Mouse (Mus musculus) liver, embryonic 14.5 days (tissue): ENCODE measurements around the gene Myrip. TPM values are rescaled to one million over a fixed set of nuclear protein-coding genes. Genes with fewer than 3 reads are reported as not detected.
A peak's percentile ranks its signal among the peaks of the same experiment; 100 is the strongest.

ENCODE experiments used
- ATAC-seq: fragments of 200-750 bp; cut with Nextera tagmentation; 2 replicates; pipeline ENCODE4 v1.8.0; 2017; ENCODE audit warnings: moderate number of reproducible peaks, mild to moderate bottlenecking, moderate library complexity; ENCODE audit not compliant: insufficient read depth
- DNase-seq, 3 experiments: peaks; one replicate each; pipeline ENCODE4 v3.0.0-alpha.2; 2012 to 2013; ENCODE audit warnings: low read depth in 3 of 3, low spot score in 3 of 3
- H3K27ac ChIP-seq: fragments of 300-500 bp; sonication (generic); 2 replicates; pipeline ENCODE4 v1.5.1; 2014; ENCODE audit warnings: moderate library complexity, mild to moderate bottlenecking, control low read depth, inconsistent platforms
- H3K27me3 ChIP-seq: fragments of 300-500 bp; sonication (generic); 2 replicates; pipeline ENCODE4 v1.6.1; 2014; ENCODE audit warnings: mild to moderate bottlenecking, low read length, moderate library complexity; ENCODE audit not compliant: control insufficient read depth, insufficient read depth
- H3K36me3 ChIP-seq: fragments of 300-500 bp; sonication (generic); replicated peaks from 2 replicates; pipeline ENCODE4 v1.6.1; 2014; ENCODE audit warnings: low read depth; ENCODE audit not compliant: control insufficient read depth, insufficient read depth
- H3K4me1 ChIP-seq, 2 experiments: fragments of 200-500 bp in 1 of 2; fragments of 300-500 bp in 1 of 2; sonication (generic) in 1 of 2; replicated peaks; 2 replicates each; pipeline ENCODE4 v1.6.1; 2012 to 2014; ENCODE audit warnings: antibody characterized with exemption in 1 of 2, inconsistent platforms in 1 of 2, low read length in 1 of 2; ENCODE audit not compliant: control insufficient read depth in 2 of 2, insufficient read depth in 2 of 2
- H3K4me2 ChIP-seq: fragments of 300-500 bp; sonication (generic); 2 replicates; pipeline ENCODE4 v1.6.1; 2014; ENCODE audit warnings: low read depth, mild to moderate bottlenecking, control low read depth, moderate library complexity
- H3K4me3 ChIP-seq, 2 experiments: fragments of 200-500 bp in 1 of 2; fragments of 300-500 bp in 1 of 2; sonication (generic) in 1 of 2; 2 replicates each; pipeline ENCODE4 v1.5.1; 2012 to 2014; ENCODE audit warnings: low read depth in 2 of 2, low read length in 2 of 2, mild to moderate bottlenecking in 2 of 2, control low read depth in 1 of 2, inconsistent platforms in 1 of 2, moderate library complexity in 1 of 2; ENCODE audit not compliant: insufficient read depth in 1 of 2
- H3K9ac ChIP-seq: fragments of 300-500 bp; sonication (generic); replicated peaks from 2 replicates; pipeline ENCODE4 v1.6.1; 2014; ENCODE audit warnings: mild to moderate bottlenecking, control low read depth, moderate library complexity
- H3K9me3 ChIP-seq: fragments of 300-500 bp; sonication (generic); 2 replicates; pipeline ENCODE4 v1.6.1; 2016; ENCODE audit warnings: low read length, mixed read lengths; ENCODE audit not compliant: control insufficient read depth
- CTCF ChIP-seq: IDR thresholded peaks from 2 replicates; pipeline ENCODE4 v1.5.1; 2016; ENCODE audit warnings: antibody characterized with exemption, low read depth, control low read depth
- EP300 ChIP-seq: IDR thresholded peaks from 2 replicates; pipeline ENCODE4 v1.6.1; 2016; ENCODE audit warnings: antibody characterized with exemption, low read depth
- WGBS: fragments of 180-500 bp; shearing (Covaris S2); extraction: QIAGEN DNeasy Blood & Tissue Kit; methylation state at CpG from one replicate; pipeline ENCODE4 v1.1.7; 2014; ENCODE audit not compliant: insufficient replicate concordance; 5-methylcytosine and 5-hydroxymethylcytosine counted together
- polyA plus RNA-seq, 2 experiments: library from polyadenylated mRNA; depleted of rRNA in 1 of 2; stranded (reverse) in 1 of 2; unstranded in 1 of 2; fragments of >200 nt; fragmentation: Nextera tagmentation in 1 of 2; extraction: Ambion mirVana in 1 of 2; gene quantifications; 2 replicates each; pipeline versions ENCODE4 v1.2.1 to v1.2.3; 2012 to 2014

Myrip gene
- polyA plus RNA-seq, 2 experiments, result 0.02 to 0.18 TPM

DNA sequence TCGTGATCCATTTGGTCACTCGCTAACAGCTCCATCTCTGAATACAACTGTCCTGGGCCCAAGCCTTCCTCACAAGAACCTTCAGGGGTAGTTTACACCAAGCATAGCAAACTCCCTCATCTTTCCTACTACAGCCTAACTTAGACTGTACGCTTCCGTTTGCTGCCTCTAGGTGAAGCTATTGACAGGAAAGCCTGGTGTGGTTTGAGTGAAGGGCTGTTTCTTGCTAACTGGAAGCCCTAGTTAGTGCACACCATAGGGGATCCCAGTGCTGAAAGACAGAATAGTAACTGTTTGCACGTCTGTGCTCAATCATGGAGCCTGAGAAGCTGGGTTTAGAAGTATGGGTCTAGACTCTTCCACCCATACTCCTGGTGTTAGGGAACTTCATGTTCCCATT, 5.8 kb upstream of the Myrip start:
- H3K9me3 ChIP-seq, result no peaks in the 10 kb centered on the region
- ATAC-seq (no peak), DNase-seq (no peak)
- H3K9ac ChIP-seq, result no peak overlapping the region
- no peak overlapping the region for H3K27ac ChIP-seq
- no peaks in the 10 kb centered on the region for H3K27me3 ChIP-seq
- no peak overlapping the region for H3K4me2 ChIP-seq
- 55% methylated on average over 5 of the region's 5 CpGs for WGBS
- H3K36me3 ChIP-seq, result no peaks in the 10 kb centered on the region
- TF ChIP-seq CTCF, result no peak
- no peak for TF ChIP-seq EP300
- no peak overlapping the region for H3K4me3 ChIP-seq
- no peaks in the 10 kb centered on the region for H3K4me1 ChIP-seq

DNA sequence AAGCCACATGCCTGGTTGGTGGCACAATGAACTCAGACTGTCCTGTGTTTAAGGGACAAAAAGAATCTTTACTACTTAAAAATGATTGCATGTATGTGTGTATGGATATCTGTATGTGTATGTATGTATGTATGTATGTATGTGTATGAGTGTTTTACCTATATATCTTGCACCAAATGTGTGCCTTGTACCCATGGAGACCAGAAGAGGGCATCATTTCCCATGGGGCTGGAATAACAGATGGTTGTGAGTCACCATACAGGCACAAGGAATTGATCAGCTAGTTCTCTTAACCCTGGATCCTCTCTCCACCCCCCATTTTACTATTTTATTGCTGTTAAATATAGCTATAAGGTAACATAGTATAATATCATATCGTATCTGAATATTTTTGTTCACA, 4.4 kb upstream of the Myrip start:
- no peak overlapping the region for H3K9ac ChIP-seq
- H3K9me3 ChIP-seq, result no peaks in the 10 kb centered on the region
- H3K4me1 ChIP-seq, result no peaks in the 10 kb centered on the region
- TF ChIP-seq CTCF (0 out of 2 replicates have a peak, but pooled peaks have one; percentile 6), EP300 (no peak)
- no peak overlapping the region for H3K27ac ChIP-seq
- WGBS, result 74% methylated on average over 1 of the region's 1 CpGs
- ATAC-seq (no peak), DNase-seq (no peak)
- no peak overlapping the region for H3K4me2 ChIP-seq
- H3K27me3 ChIP-seq, result no peaks in the 10 kb centered on the region
- no peak overlapping the region for H3K4me3 ChIP-seq
- no peaks in the 10 kb centered on the region for H3K36me3 ChIP-seq

DNA sequence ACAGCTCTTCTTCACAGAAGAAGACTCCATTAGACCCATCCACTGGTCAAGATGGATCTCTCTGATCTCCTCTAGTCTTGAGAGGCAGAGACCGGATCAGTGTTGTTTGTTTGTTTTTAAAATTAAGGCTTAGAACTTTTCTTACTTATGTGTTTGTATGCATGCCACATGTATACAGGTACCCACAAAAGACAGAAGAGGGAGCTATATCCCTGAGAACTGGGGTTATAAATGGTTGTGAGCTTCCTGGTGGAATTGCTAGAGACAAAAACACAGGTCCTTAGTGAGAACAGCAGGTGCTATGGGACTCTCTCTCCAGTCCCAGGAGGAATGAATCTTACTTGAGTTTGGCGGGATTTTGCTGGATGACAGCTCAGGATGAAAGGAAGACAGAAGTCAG, 1.9 kb upstream of the Myrip start:
- ATAC-seq (no peak), DNase-seq (no peak)
- no peaks in the 10 kb centered on the region for H3K9me3 ChIP-seq
- no peak overlapping the region for H3K27ac ChIP-seq
- TF ChIP-seq EP300 (no peak), CTCF (no peak)
- H3K4me2 ChIP-seq, result no peak overlapping the region
- 49% methylated on average over 2 of the region's 2 CpGs for WGBS
- H3K27me3 ChIP-seq, result peaks cover 23% of the 10 kb centered on the region
- H3K4me3 ChIP-seq, result no peak overlapping the region
- no peaks in the 10 kb centered on the region for H3K4me1 ChIP-seq
- no peak overlapping the region for H3K9ac ChIP-seq
- no peaks in the 10 kb centered on the region for H3K36me3 ChIP-seq

DNA sequence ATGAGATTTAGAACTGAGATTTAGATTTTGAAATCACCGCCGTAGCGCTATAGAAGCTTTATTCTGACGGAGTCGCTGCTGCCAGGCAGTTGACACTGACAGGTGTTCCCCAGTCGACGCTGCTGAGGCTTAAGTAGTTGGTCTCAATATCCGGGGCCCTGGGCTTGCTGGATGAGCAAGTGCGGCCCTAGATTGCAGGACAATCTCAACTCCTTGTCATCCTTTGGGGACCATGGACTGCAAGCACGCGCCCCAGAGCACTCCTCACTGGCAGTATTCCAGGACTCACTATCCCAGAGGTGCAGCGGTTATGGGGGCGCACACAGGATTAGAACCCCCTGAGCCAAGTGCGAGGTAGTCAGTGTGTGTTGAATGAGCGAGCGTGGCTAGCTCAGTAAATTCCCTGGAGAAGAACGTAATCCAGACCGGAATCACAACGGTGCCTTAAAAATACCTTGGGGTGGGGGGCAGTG, 1.7 kb downstream of the Myrip start:
- 15% methylated on average over 19 of the region's 19 CpGs for WGBS
- TF ChIP-seq CTCF, result no peak
- TF ChIP-seq EP300, result no peak
- H3K27ac ChIP-seq, result no peak overlapping the region
- H3K4me2 ChIP-seq, result peak overlapping the region; percentile 18
- H3K36me3 ChIP-seq, result no peaks in the 10 kb centered on the region
- ATAC-seq, result no peak
- no peaks in the 10 kb centered on the region for H3K9me3 ChIP-seq
- no peak overlapping the region for H3K4me3 ChIP-seq
- peaks cover 36% of the 10 kb centered on the region for H3K27me3 ChIP-seq
- no peak overlapping the region for H3K9ac ChIP-seq
- H3K4me1 ChIP-seq, result no peaks in the 10 kb centered on the region
- no peak for DNase-seq

DNA sequence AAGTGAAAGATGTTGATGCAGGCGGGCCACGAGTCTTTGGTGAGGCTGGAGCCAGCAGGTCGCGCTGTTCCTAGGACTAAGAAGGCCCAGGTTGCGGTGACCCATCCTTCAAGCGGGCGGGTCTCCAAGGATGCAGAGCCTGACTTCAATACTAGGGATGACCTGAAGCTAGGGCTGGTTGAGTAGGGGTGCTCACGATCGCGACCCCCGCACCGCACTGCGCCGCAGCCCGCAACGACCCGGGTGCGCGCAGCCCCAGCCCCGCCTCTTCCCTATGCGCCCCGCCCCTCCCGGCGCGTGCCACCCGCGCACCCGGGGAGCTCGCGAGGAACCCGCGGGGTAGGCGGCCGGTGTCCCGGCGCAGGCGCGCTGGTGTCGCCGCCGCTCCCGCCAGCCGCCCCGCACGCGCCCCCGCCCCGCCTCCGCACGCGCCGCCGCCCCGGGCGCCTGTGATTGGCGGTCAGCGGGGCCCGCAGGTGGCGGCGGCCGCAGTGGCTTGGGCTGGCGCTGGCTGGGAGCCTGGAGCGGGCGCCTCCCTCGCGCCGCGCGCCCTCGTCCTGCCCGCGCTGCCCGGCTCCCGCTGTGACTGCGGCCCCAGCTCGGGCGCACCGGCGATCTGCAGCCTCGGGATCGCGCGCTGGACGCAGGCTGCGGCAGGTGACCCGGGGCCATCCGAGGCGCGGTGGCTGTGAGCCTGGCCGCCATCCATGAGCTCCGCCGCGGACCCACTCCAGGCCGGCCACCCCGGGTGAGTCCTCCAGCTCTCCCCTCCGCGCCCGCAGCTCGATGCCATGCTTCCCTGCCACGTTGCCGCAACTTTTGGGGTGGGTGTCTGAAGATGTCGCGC, 2.4 kb downstream of the Myrip start:
- Histone ChIP-seq H3K4me3 (peak overlapping the region; percentile 22 to 25; a peak in 2 of 4 replicates), H3K27me3 (peaks cover 36% of the 10 kb centered on the region), H3K9me3 (no peaks in the 10 kb centered on the region), H3K9ac (no peak overlapping the region), H3K4me1 (no peaks in the 10 kb centered on the region), H3K36me3 (no peaks in the 10 kb centered on the region), H3K4me2 (peak overlapping the region; percentile 18), H3K27ac (no peak overlapping the region)
- TF ChIP-seq CTCF, result no peak
- no peak for TF ChIP-seq EP300
- ATAC-seq (no peak), DNase-seq (no peak)
- WGBS, result 1% methylated on average over 95 of the region's 103 CpGs
